Mouse (Mus musculus) embryonic facial prominence, embryonic 14.5 days (tissue): ENCODE measurements around the gene A830005F24Rik. TPM values are rescaled to one million over a fixed set of nuclear protein-coding genes. Genes with fewer than 3 reads are reported as not detected.

ENCODE experiments used
- ATAC-seq: fragments of 200-750 bp; cut with Nextera tagmentation; 2 replicates; pipeline ENCODE4 v1.8.0; 2017; ENCODE audit warnings: low read depth, moderate number of reproducible peaks, moderate TSS enrichment
- DNase-seq: peaks from one replicate; pipeline ENCODE4 v3.0.0-alpha.2; 2015; ENCODE audit warnings: low spot score
- H3K27ac ChIP-seq: fragments of 300-500 bp; sonication (generic); replicated peaks from 2 replicates; pipeline ENCODE4 v1.5.1; 2014; ENCODE audit warnings: low read depth, mild to moderate bottlenecking, low read length, moderate library complexity
- H3K27me3 ChIP-seq: fragments of 300-500 bp; sonication (generic); replicated peaks from 2 replicates; pipeline ENCODE4 v1.6.1; 2014; ENCODE audit warnings: low read length; ENCODE audit not compliant: control insufficient read depth, insufficient read depth
- H3K36me3 ChIP-seq: fragments of 300-500 bp; sonication (generic); 2 replicates; pipeline ENCODE4 v1.6.1; 2014; ENCODE audit warnings: low read length, mixed read lengths; ENCODE audit not compliant: control insufficient read depth, insufficient read depth
- H3K4me1 ChIP-seq: fragments of 300-500 bp; sonication (generic); 2 replicates; pipeline ENCODE4 v1.6.1; 2014; ENCODE audit warnings: antibody characterized with exemption, low read length; ENCODE audit not compliant: control insufficient read depth, insufficient read depth
- H3K4me2 ChIP-seq: fragments of 300-500 bp; sonication (generic); 2 replicates; pipeline ENCODE4 v1.6.1; 2014; ENCODE audit warnings: low read depth, mild to moderate bottlenecking, low read length, moderate library complexity, mixed read lengths
- H3K4me3 ChIP-seq: fragments of 300-500 bp; sonication (generic); 2 replicates; pipeline ENCODE4 v1.5.1; 2014; ENCODE audit warnings: low read depth, mild to moderate bottlenecking, low read length
- H3K9ac ChIP-seq: fragments of 300-500 bp; sonication (generic); 2 replicates; pipeline ENCODE4 v1.6.1; 2014; ENCODE audit warnings: low read depth, mild to moderate bottlenecking, low read length, moderate library complexity, mixed read lengths
- H3K9me3 ChIP-seq: fragments of 300-500 bp; sonication (generic); 2 replicates; pipeline ENCODE4 v1.6.1; 2016; ENCODE audit warnings: low read length; ENCODE audit not compliant: control insufficient read depth
- WGBS: fragments of 180-500 bp; shearing (Covaris S2); extraction: QIAGEN DNeasy Blood & Tissue Kit; methylation state at CpG from one replicate; pipeline ENCODE4 v1.1.7; 2014; 5-methylcytosine and 5-hydroxymethylcytosine counted together
- polyA plus RNA-seq: library from polyadenylated mRNA; unstranded; fragments of >200 nt; fragmentation: Nextera tagmentation; extraction: Ambion mirVana; gene quantifications from 2 replicates; pipeline ENCODE4 v1.2.1, GENCODE M21; 2014

The A830005F24Rik gene
- 0.82 and 1.5 TPM in 2 replicates for polyA plus RNA-seq

DNA sequence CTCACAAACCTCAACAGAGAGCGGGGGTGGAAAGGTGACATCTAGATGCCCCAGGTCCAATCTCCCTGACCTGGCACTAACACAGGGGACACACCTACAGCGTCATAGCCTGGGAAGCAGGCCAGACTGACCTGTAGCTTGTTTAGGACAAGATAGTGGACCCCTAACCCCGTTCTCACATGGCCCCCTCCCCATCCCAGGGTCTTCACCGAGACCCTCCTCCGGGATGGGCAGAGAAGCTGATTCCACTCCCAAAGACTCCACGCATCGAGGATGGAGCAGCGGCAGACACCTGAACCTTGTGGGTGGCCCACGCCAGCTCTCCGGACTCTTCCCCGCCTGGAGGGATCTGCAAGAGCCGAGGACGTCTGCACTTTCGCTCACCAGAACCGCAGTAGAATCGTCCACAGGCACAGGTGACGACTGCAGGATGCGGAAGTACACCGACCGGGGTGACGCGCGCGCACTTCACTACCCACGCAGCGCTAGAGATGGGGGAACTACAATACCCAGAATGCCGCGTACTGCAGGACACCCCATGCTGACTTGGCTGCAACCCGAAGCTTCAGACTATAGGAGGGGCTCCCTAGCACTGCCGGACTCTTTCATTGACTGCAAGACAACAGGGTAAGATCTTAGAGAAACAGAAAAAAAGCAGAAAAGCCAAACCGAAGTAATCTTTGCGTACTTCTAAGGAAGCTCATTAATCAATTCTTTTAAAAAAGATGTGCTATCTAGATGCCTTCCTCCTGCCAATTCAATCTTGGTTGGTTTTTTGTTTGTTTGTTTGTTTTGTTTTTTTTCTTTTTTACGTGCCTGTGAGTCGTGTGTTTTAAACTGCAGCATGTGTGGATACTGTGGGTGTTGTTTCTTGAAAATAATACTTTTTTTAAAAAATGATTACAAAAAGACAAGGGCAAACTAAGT is at the start of gene A830005F24Rik, which contains the start of gene Zfp169:
A830005F24Rik (plus strand) TSS at position 568 of the 927 bp plus-strand sequence.
Zfp169 (minus strand) TSS at position 449 of the 927 bp plus-strand sequence.
- Histone ChIP-seq H3K9ac (peak within 1 kb of the TSS; percentile 69), H3K4me2 (peak within 1 kb of the TSS; percentile 86), H3K27ac (no peak within 1 kb of the TSS), H3K27me3 (no peaks in the 10 kb centered on the region), H3K4me3 (peak within 1 kb of the TSS; percentile 74), H3K4me1 (0 out of 2 replicates have a peak, but pooled peaks cover 8% of the 10 kb centered on the region), H3K36me3 (no peaks in the 10 kb centered on the region), H3K9me3 (0 out of 2 replicates have a peak, but pooled peaks cover 3% of the 10 kb centered on the region)
- peak; percentile 97 for DNase-seq
- peak; percentile 99 for ATAC-seq
- WGBS: 2% methylated on average over 34 of the region's 34 CpGs

- DNase-seq (peak; percentile 75), ATAC-seq (no peak)
- Histone ChIP-seq H3K27ac (no peak overlapping the region), H3K27me3 (no peaks in the 10 kb centered on the region; the same call in 1 of the 2 replicates), H3K9me3 (no peaks in the 10 kb centered on the region), H3K4me2 (no peak overlapping the region), H3K4me1 (no peaks in the 10 kb centered on the region), H3K9ac (no peak overlapping the region), H3K36me3 (no peaks in the 10 kb centered on the region), H3K4me3 (no peak overlapping the region)
- WGBS: 8% methylated on average over 4 of the region's 4 CpGs
These were observed 49.2 kb upstream of the A830005F24Rik start for GRCm38 (mm10) chr13:48464170-48464569.

- no peak for DNase-seq
- no peak overlapping the region for H3K4me2 ChIP-seq
- no peak overlapping the region for H3K27ac ChIP-seq
- WGBS: 72% methylated on average over 10 of the region's 10 CpGs
- H3K27me3 ChIP-seq: no peaks in the 10 kb centered on the region; the same call in 1 of the 2 replicates
- ATAC-seq: no peak
- no peak overlapping the region for H3K9ac ChIP-seq
- no peaks in the 10 kb centered on the region for H3K9me3 ChIP-seq
- H3K36me3 ChIP-seq: no peaks in the 10 kb centered on the region
- H3K4me1 ChIP-seq: no peaks in the 10 kb centered on the region
- no peak overlapping the region for H3K4me3 ChIP-seq
These were observed 47.2 kb upstream of the A830005F24Rik start for GRCm38 (mm10) chr13:48466186-48466585.

GRCm38 (mm10) chr13:48468656-48469180 is 44.7 kb upstream of the A830005F24Rik start:
- 52% methylated on average over 15 of the region's 15 CpGs for WGBS
- no peak overlapping the region for H3K4me3 ChIP-seq
- no peak overlapping the region for H3K27ac ChIP-seq
- H3K36me3 ChIP-seq: no peaks in the 10 kb centered on the region
- no peaks in the 10 kb centered on the region for H3K9me3 ChIP-seq
- DNase-seq: no peak
- no peak overlapping the region for H3K9ac ChIP-seq
- no peaks in the 10 kb centered on the region for H3K4me1 ChIP-seq
- H3K4me2 ChIP-seq: no peak overlapping the region
- ATAC-seq: no peak
- no peaks in the 10 kb centered on the region; the same call in 1 of the 2 replicates for H3K27me3 ChIP-seq

- Histone ChIP-seq H3K9ac (no peak overlapping the region), H3K36me3 (peaks cover 19% of the 10 kb centered on the region), H3K9me3 (no peaks in the 10 kb centered on the region), H3K27me3 (no peaks in the 10 kb centered on the region), H3K4me3 (no peak overlapping the region), H3K4me2 (no peak overlapping the region), H3K4me1 (no peaks in the 10 kb centered on the region), H3K27ac (no peak overlapping the region)
- no peak for ATAC-seq
- no peak for DNase-seq
- WGBS: 92% methylated on average over 4 of the region's 4 CpGs
These were observed 29.8 kb upstream of the A830005F24Rik start for GRCm38 (mm10) chr13:48483606-48484005.

- no peak for ATAC-seq
- peaks cover 65% of the 10 kb centered on the region for H3K36me3 ChIP-seq
- WGBS: 88% methylated on average over 35 of the region's 35 CpGs
These were observed 22.8 kb upstream of the A830005F24Rik start for GRCm38 (mm10) chr13:48490396-48491182.

DNA sequence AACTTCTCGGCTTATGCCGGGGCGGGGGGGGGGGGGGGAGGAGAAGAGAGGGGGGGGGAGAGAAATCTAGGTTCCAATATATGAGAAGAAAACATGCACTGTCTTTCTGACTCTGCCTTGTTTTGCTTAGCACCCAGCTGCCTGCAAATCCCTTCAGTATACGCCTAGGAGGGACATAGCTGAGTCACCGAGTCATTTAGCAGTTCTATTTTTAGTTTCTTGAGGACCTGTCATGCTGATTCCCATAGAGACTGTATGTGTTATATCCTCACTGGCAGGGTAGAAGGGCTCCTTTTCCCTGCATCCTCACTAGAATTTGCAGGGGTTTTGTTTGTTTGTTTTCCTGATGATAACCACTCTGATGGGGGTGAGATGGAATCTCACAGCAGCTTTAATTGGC is 20.2 kb upstream of the A830005F24Rik start:
- Histone ChIP-seq H3K27me3 (no peaks in the 10 kb centered on the region), H3K4me1 (no peaks in the 10 kb centered on the region), H3K4me3 (no peak overlapping the region), H3K36me3 (peaks cover 59% of the 10 kb centered on the region), H3K4me2 (no peak overlapping the region), H3K9me3 (peaks cover 16% of the 10 kb centered on the region), H3K27ac (no peak overlapping the region), H3K9ac (no peak overlapping the region)
- 58% methylated on average over 3 of the region's 5 CpGs for WGBS
- DNase-seq (peak; percentile 33), ATAC-seq (no peak)

More at GRCm38 (mm10) chr13:48490396-48491182, 22.8 kb upstream of the A830005F24Rik start:
- Histone ChIP-seq H3K4me1 (no peaks in the 10 kb centered on the region), H3K9ac (no peak overlapping the region), H3K27ac (no peak overlapping the region), H3K27me3 (no peaks in the 10 kb centered on the region), H3K9me3 (peaks cover 13% of the 10 kb centered on the region), H3K4me3 (no peak overlapping the region), H3K4me2 (no peak overlapping the region)
- no peak for DNase-seq

DNA sequence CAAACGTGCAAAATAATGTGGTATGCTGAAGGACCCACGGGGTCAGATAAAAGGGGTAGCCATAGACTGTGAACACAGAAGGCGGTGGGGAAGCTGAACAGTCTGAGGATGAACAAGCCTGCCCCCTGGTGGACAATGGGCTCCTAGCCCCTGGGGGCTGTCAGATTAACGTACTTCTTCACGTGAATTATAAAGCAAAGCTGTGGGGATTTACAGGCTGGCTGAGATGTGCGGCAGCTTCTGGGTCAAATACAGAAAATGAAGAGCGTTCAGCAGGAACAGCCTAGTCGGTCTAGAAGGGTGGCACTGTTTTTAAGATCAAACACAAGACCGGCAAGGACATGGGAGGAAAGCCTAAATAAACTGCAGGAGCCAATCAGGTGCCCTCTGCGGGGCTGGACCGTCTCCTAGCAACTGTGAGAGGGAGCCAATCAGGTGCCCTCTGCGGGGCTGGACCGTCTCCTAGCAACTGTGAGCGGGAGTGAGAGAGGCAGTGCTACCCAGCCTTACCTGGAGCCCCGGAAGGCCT is 15.6 kb upstream of the A830005F24Rik start:
- peaks cover 31% of the 10 kb centered on the region for H3K36me3 ChIP-seq
- peaks cover 16% of the 10 kb centered on the region for H3K9me3 ChIP-seq
- H3K9ac ChIP-seq: no peak overlapping the region
- H3K4me3 ChIP-seq: no peak overlapping the region
- H3K27me3 ChIP-seq: no peaks in the 10 kb centered on the region
- DNase-seq (peak; percentile 65), ATAC-seq (peak; percentile 95)
- H3K4me2 ChIP-seq: no peak overlapping the region
- 0 out of 2 replicates have a peak, but pooled peaks cover 5% of the 10 kb centered on the region for H3K4me1 ChIP-seq
- H3K27ac ChIP-seq: no peak overlapping the region
- 19% methylated on average over 13 of the region's 15 CpGs for WGBS
